Mouse (Mus musculus) ES-Bruce4 (cell line): ENCODE measurements at regions not wholly inside any gene's neighbourhood (a gene's known extent, or its start where the extent isn't known, plus 50 kb on each side); places are given as distances from the start of the nearest gene placed in this dataset.

Source experiments
- H3K27ac ChIP-seq: 2 replicates; pipeline ENCODE4 v1.5.1; 2012; ENCODE audit warnings: low read length, inconsistent platforms; ENCODE audit not compliant: insufficient read depth
- H3K27me3 ChIP-seq: 2 replicates; pipeline ENCODE4 v1.6.1; 2012; ENCODE audit warnings: mild to moderate bottlenecking, low read length, inconsistent platforms; ENCODE audit not compliant: control insufficient read depth, poor library complexity, insufficient read depth, severe bottlenecking
- H3K36me3 ChIP-seq: 2 replicates; pipeline ENCODE4 v1.6.1; 2012; ENCODE audit warnings: inconsistent platforms, mild to moderate bottlenecking, low read length, moderate library complexity; ENCODE audit not compliant: control insufficient read depth, poor library complexity, insufficient read depth, severe bottlenecking
- H3K4me1 ChIP-seq: one replicate; pipeline ENCODE4 v1.8.1; 2011; ENCODE audit warnings: low read length; ENCODE audit not compliant: control insufficient read depth, insufficient read depth
- H3K4me3 ChIP-seq: 2 replicates; pipeline ENCODE4 v1.5.1; 2011; ENCODE audit warnings: low read depth, mild to moderate bottlenecking, low read length
- H3K9ac ChIP-seq: 2 replicates; pipeline ENCODE4 v1.6.1; 2012; ENCODE audit warnings: low read depth, mild to moderate bottlenecking, inconsistent platforms; ENCODE audit not compliant: poor library complexity, severe bottlenecking
- H3K9me3 ChIP-seq: replicated peaks from 2 replicates; pipeline ENCODE4 v1.6.1; 2012; ENCODE audit warnings: mild to moderate bottlenecking, low read length, inconsistent platforms; ENCODE audit not compliant: control insufficient read depth, poor library complexity, insufficient read depth, severe bottlenecking
- CTCF ChIP-seq: IDR thresholded peaks from one replicate; pipeline ENCODE4 v1.8.1; 2011; ENCODE audit warnings: low read depth, low read length
- EP300 ChIP-seq: IDR thresholded peaks from 2 replicates; pipeline ENCODE4 v1.6.1; 2011; ENCODE audit warnings: low read depth, low read length; ENCODE audit not compliant: insufficient read depth
- POLR2A ChIP-seq: IDR thresholded peaks from one replicate; pipeline ENCODE4 v1.8.1; 2011; ENCODE audit warnings: low read length; ENCODE audit not compliant: insufficient read depth

GRCm38 (mm10) chr7:136065038-136065678, 349.0 kb upstream of the Mki67 start:
- no peaks in the 10 kb centered on the region for H3K9me3 ChIP-seq
- no peak for TF ChIP-seq CTCF
- TF ChIP-seq POLR2A: no peak
- TF ChIP-seq EP300: no peak
- H3K36me3 ChIP-seq: no peaks in the 10 kb centered on the region
- no peaks in the 10 kb centered on the region for H3K4me1 ChIP-seq
- no peak overlapping the region for H3K9ac ChIP-seq
- H3K27me3 ChIP-seq: no peaks in the 10 kb centered on the region
- no peak overlapping the region for H3K27ac ChIP-seq
- no peak overlapping the region for H3K4me3 ChIP-seq

GRCm38 (mm10) chr7:136065679-136066055, 349.5 kb upstream of the Mki67 start:
- no peak for TF ChIP-seq CTCF
- no peak for TF ChIP-seq EP300
- TF ChIP-seq POLR2A: no peak
- Histone ChIP-seq H3K4me3 (no peak overlapping the region), H3K9ac (no peak overlapping the region), H3K4me1 (no peaks in the 10 kb centered on the region), H3K36me3 (no peaks in the 10 kb centered on the region), H3K27ac (no peak overlapping the region), H3K9me3 (no peaks in the 10 kb centered on the region), H3K27me3 (no peaks in the 10 kb centered on the region)

DNA sequence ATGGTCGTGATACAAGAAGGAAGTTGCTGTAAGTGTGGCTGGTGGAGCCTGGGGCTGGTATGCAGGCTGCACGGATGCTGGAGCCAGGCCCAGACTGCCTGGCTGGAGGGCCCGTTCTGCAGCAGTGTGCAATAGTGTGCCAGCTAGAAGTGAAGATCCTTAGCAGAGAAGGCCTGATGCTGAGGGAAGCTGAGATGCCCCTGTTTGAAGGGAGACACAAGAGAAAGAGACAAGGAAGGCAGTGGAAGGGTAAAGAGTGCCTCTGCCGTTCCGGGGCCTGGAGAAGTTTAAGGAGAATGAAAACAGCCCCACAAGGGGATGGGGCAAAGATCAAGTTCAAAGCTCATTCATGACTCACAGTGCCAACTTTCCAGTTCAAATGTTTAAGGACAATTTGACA, 354.7 kb upstream of the Mki67 start:
- Histone ChIP-seq H3K27me3 (no peaks in the 10 kb centered on the region), H3K4me1 (no peaks in the 10 kb centered on the region), H3K9ac (no peak overlapping the region), H3K9me3 (no peaks in the 10 kb centered on the region), H3K4me3 (no peak overlapping the region), H3K36me3 (no peaks in the 10 kb centered on the region), H3K27ac (no peak overlapping the region)
- TF ChIP-seq POLR2A (no peak), CTCF (no peak)

- H3K4me3 ChIP-seq: no peak overlapping the region
- no peak overlapping the region for H3K9ac ChIP-seq
- H3K9me3 ChIP-seq: no peaks in the 10 kb centered on the region
- TF ChIP-seq CTCF: no peak
- TF ChIP-seq EP300: no peak
- no peak for TF ChIP-seq POLR2A
- H3K27me3 ChIP-seq: no peaks in the 10 kb centered on the region
- no peaks in the 10 kb centered on the region for H3K36me3 ChIP-seq
- no peak overlapping the region for H3K27ac ChIP-seq
- no peaks in the 10 kb centered on the region for H3K4me1 ChIP-seq
Observed at GRCm38 (mm10) chr7:136071331-136071730, 355.2 kb upstream of the Mki67 start.

DNA sequence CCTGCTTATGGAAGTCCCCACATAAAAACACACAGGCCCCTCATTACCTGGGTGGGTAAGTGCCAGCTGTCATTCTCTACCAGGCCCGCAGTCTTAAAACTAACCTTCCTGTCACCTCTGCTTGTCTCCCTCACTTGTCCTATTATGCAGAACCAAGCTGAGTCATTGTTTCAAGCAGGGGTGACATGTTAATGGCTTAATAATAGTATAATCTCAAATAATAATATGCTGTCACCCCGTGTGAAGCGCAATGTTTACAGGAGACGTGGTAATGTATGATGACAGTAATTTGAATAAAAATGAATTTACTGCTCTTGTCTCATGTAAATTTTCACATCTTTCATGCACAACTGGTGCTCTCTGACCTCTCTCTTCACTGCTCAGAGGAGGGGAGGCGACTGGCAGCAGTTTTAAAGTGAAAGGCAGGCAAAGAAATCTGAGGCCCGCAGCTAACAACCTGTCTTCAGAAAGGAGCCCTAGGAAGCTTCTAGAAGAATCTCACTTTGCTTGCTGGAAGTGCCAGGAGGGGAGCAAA, 357.2 kb upstream of the Mki67 start:
- Histone ChIP-seq H3K27me3 (no peaks in the 10 kb centered on the region), H3K4me1 (no peaks in the 10 kb centered on the region), H3K36me3 (no peaks in the 10 kb centered on the region), H3K27ac (no peak overlapping the region), H3K4me3 (no peak overlapping the region), H3K9me3 (no peaks in the 10 kb centered on the region), H3K9ac (no peak overlapping the region)
- TF ChIP-seq EP300: no peak
- TF ChIP-seq POLR2A: no peak
- TF ChIP-seq CTCF: no peak

- TF ChIP-seq CTCF (no peak), EP300 (no peak), POLR2A (no peak)
- no peaks in the 10 kb centered on the region for H3K36me3 ChIP-seq
Observed at GRCm38 (mm10) chr7:136074043-136074442, 357.9 kb upstream of the Mki67 start.

More at GRCm38 (mm10) chr7:136074043-136074442, 357.9 kb upstream of the Mki67 start:
- no peak overlapping the region for H3K4me3 ChIP-seq
- H3K27me3 ChIP-seq: no peaks in the 10 kb centered on the region
- no peaks in the 10 kb centered on the region for H3K9me3 ChIP-seq
- no peak overlapping the region for H3K9ac ChIP-seq
- H3K4me1 ChIP-seq: no peaks in the 10 kb centered on the region
- H3K27ac ChIP-seq: no peak overlapping the region
